8 mouse cellular contexts compared by ENCODE assay signal in the genomic region with DNA sequence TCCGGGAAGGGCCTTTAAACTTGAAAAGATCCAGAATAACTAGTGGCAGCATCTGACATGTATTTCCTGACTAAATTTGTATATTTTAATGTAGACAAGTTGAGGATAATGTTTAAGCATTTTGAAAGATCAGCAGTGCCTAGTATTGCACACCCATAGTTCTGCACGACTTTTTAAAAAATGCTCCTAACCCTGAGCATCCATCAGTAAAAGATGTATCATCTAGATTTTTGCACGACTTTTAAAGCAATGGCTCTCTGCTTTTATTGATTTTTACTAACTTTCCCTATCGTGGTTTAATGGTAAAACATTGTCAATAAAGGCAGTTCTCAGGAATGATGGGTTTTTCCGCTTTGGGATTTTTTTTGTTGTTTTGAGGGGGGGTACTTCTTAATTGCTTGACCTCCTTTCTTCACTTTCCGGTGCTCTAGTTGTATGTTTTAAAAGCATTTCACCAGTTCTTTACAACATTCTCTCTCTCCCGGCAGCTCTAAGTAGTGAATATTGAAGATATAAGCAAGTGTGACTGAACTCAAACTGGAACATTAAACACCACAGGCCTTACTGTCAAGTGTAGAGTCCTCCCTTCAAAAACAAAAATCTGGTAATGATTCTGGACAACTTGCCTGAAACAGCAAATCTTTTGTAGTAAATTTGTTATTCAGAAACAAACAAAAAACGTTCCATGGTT. TPM values are rescaled to one million over a fixed set of nuclear protein-coding genes. Genes with fewer than 3 reads are reported as not detected.
DNase-seq lines count a peak whose midpoint lies in the region; ATAC-seq and TF ChIP-seq lines count a peak whose summit lies in the region.

No protein-coding gene starts in this region.

- H3K27ac ChIP-seq in heart, adult 2 months: peak overlapping the region; percentile 91
- H3K27ac ChIP-seq in forebrain, embryonic 14.5 days (ENCODE audit: low read depth, low read length): peak overlapping the region; percentile 89
- H3K27ac ChIP-seq in liver, embryonic 14.5 days: peak overlapping the region; percentile 76

- H3K27me3 ChIP-seq in heart, adult 2 months (ENCODE audit: control insufficient read depth, insufficient read depth, low read length): no peaks in the 10 kb centered on the region
- H3K27me3 ChIP-seq in C2C12 (ENCODE audit: control insufficient read depth, insufficient read depth, insufficient read length): no peaks in the 10 kb centered on the region
- no peaks in the 10 kb centered on the region for H3K27me3 ChIP-seq in forebrain, embryonic 14.5 days (replicated peaks; ENCODE audit: control insufficient read depth, insufficient read depth, low read length)
- H3K27me3 ChIP-seq in liver, embryonic 14.5 days (ENCODE audit: control insufficient read depth, insufficient read depth, low read length): no peaks in the 10 kb centered on the region

- peak overlapping the region; percentile 57 for H3K4me2 ChIP-seq in forebrain, embryonic 14.5 days (ENCODE audit: low read length)
- H3K4me2 ChIP-seq in liver, embryonic 14.5 days (ENCODE audit: low read depth): peak overlapping the region; percentile 78

- peak overlapping the region; percentile 12 for H3ac ChIP-seq in C2C12 (ENCODE audit: control insufficient read depth, insufficient read length, low read depth)

- peak overlapping the region; percentile 84 for H3K4me3 ChIP-seq in heart, adult 2 months
- peak overlapping the region; percentile 25 for H3K4me3 ChIP-seq in C2C12 (ENCODE audit: insufficient read depth, poor library complexity, severe bottlenecking)
- H3K4me3 ChIP-seq in forebrain, embryonic 14.5 days (ENCODE audit: low read depth, low read length): peak overlapping the region; percentile 39
- peak overlapping the region; percentile 62 to 74 for H3K4me3 ChIP-seq in liver, embryonic 14.5 days (ENCODE audit: insufficient read depth in 1 of 2, low read depth in 2 of 2, low read length in 2 of 2)

- TF ChIP-seq EP300 in heart, adult 2 months (IDR thresholded peaks at IDR 0.05; ENCODE audit: insufficient read depth, low read depth, low read length): no peak
- no peak for TF ChIP-seq EP300 in liver, embryonic 14.5 days (IDR thresholded peaks at IDR 0.05; ENCODE audit: low read depth)

- H3K79me3 ChIP-seq in C2C12 (ENCODE audit: low read depth): peaks cover 60% of the 10 kb centered on the region

- no peak for DNase-seq in heart, adult 2 months
- no peak for DNase-seq in heart, postnatal 10 days
- DNase-seq in forebrain, embryonic 14.5 days (ENCODE audit: low spot score): no peak
- no peak for DNase-seq in liver, embryonic 14.5 days (ENCODE audit: low read depth in 3 of 3, low spot score in 3 of 3)
- no peak for DNase-seq in thymus, postnatal 36 days
- no peak for DNase-seq in thymus, postnatal 14 days
- DNase-seq in left cerebral cortex, postnatal 10 days (ENCODE audit: extremely low spot score in 1 of 2, low spot score in 2 of 2): no peak

- no peak overlapping the region for H3K9ac ChIP-seq in heart, adult 2 months (ENCODE audit: low read depth, low read length)
- peak overlapping the region; percentile 59 for H3K9ac ChIP-seq in forebrain, embryonic 14.5 days (ENCODE audit: low read length)
- peak overlapping the region; percentile 82 for H3K9ac ChIP-seq in liver, embryonic 14.5 days (replicated peaks)

- H3K36me3 ChIP-seq in heart, adult 2 months (ENCODE audit: control insufficient read depth, insufficient read depth, low read length): no peaks in the 10 kb centered on the region
- H3K36me3 ChIP-seq in C2C12 (ENCODE audit: control insufficient read depth, insufficient read depth): peaks cover 23% of the 10 kb centered on the region
- H3K36me3 ChIP-seq in forebrain, embryonic 14.5 days (ENCODE audit: control insufficient read depth, insufficient read depth, low read length): peaks cover 13% of the 10 kb centered on the region; the same call in 1 of the 2 replicates
- H3K36me3 ChIP-seq in liver, embryonic 14.5 days (replicated peaks; ENCODE audit: control insufficient read depth, insufficient read depth, low read depth): peaks cover 8% of the 10 kb centered on the region

- no peak for ATAC-seq in forebrain, embryonic 14.5 days
- ATAC-seq in liver, embryonic 14.5 days (ENCODE audit: insufficient read depth): no peak

- TF ChIP-seq POLR2A in heart, adult 2 months (IDR thresholded peaks at IDR 0.05; ENCODE audit: insufficient read depth, low read depth, low read length): no peak

- TF ChIP-seq CTCF in heart, adult 2 months (IDR thresholded peaks at IDR 0.05): no peak
- TF ChIP-seq CTCF in C2C12 (IDR thresholded peaks at IDR 0.05; ENCODE audit: control insufficient read depth, insufficient read depth, insufficient read length): no peak
- no peak for TF ChIP-seq CTCF in liver, embryonic 14.5 days (IDR thresholded peaks at IDR 0.05; ENCODE audit: low read depth)

- no peaks in the 10 kb centered on the region for H3K9me3 ChIP-seq in forebrain, embryonic 14.5 days (replicated peaks; ENCODE audit: control insufficient read depth, low read length)
- no peaks in the 10 kb centered on the region for H3K9me3 ChIP-seq in liver, embryonic 14.5 days (ENCODE audit: control insufficient read depth, low read length)

- H3K79me2 ChIP-seq in heart, adult 2 months (replicated peaks; ENCODE audit: control insufficient read depth, insufficient read depth, low read length): no peaks in the 10 kb centered on the region
- H3K79me2 ChIP-seq in C2C12 (ENCODE audit: control insufficient read depth, insufficient read depth): peaks cover 80% of the 10 kb centered on the region

- H3K4me1 ChIP-seq in heart, adult 2 months (ENCODE audit: control insufficient read depth, insufficient read depth, low read length): no peaks in the 10 kb centered on the region; the same call in 1 of the 2 replicates
- no peaks in the 10 kb centered on the region; the same call in 1 of the 2 replicates for H3K4me1 ChIP-seq in forebrain, embryonic 14.5 days (ENCODE audit: control insufficient read depth, insufficient read depth, low read length)
- peaks cover 0 to 6% of the 10 kb centered on the region in 2 experiments; a peak in 1 of 4 replicates for H3K4me1 ChIP-seq in liver, embryonic 14.5 days (replicated peaks; ENCODE audit: control insufficient read depth in 2 of 2, insufficient read depth in 2 of 2, low read length in 1 of 2)

- intact Hi-C loops in heart, adult 2 months (cut with DNase I): no loop called here
- intact Hi-C loops in heart, postnatal 10 days (cut with DNase I): no loop called here
- intact Hi-C loops in left cerebral cortex, postnatal 10 days (cut with DNase I): loop anchor here (2.0 kb wide), 1 partner anchor 53 kb away; no protein-coding TSS in a partner anchor

- 31% methylated on average over 8 of the region's 8 CpGs for whole genome bisulfite sequencing in heart, adult 2 months
- 28% methylated on average over 8 of the region's 8 CpGs for WGBS in forebrain, embryonic 14.5 days
- 25% methylated on average over 8 of the region's 8 CpGs for WGBS in liver, embryonic 14.5 days (ENCODE audit: insufficient replicate concordance)

TF ChIP-seq in C2C12, 6 proteins besides CTCF, POLR2A, EP300 and RAD21:
- TF ChIP-seq MYOG (IDR thresholded peaks at IDR 0.05; ENCODE audit: control insufficient read depth, extremely low read depth, insufficient read length) (no peak), USF1 (IDR thresholded peaks at IDR 0.05; ENCODE audit: low read depth) (no peak), FOSL1 (IDR thresholded peaks at IDR 0.05; ENCODE audit: insufficient read depth, low read length, poor library complexity, severe bottlenecking) (no peak), MYOD1 (IDR thresholded peaks at IDR 0.05; ENCODE audit: control insufficient read depth, insufficient read length, low read depth) (no peak)

RNA-seq across cellular contexts. Expression of a gene that starts 12.8 kb away (rescaled TPM):
- not detected for total RNA-seq in heart, adult 2 months (2021)
- not detected in 2 replicates for polyA plus RNA-seq in heart, adult 2 months (2012; rRNA removed)
- total RNA-seq in heart, postnatal 10 days (2021): not detected
- not detected for polyA plus RNA-seq in C2C12 (2012; fragmentation: generic; extraction: Trizol)
- not detected in 2 replicates for polyA plus RNA-seq in forebrain, embryonic 14.5 days (2014; fragmentation: Nextera tagmentation; extraction: Ambion mirVana)
- not detected in 2 replicates for polyA plus RNA-seq in liver, embryonic 14.5 days (2012; rRNA removed)
- polyA plus RNA-seq in liver, embryonic 14.5 days (2014; fragmentation: Nextera tagmentation; extraction: Ambion mirVana): not detected in 2 replicates
- not detected for total RNA-seq in left cerebral cortex, postnatal 10 days (2021)

Comparison
In these comparisons a context has a peak if more than half of its experiments do, and no peak if none do; other contexts are left out.
1. H3K4me3 ChIP-seq: peak in every context shown above with its lines; median percentile 84 in heart, adult 2 months; 68 in liver, embryonic 14.5 days; 39 in forebrain, embryonic 14.5 days; 25 in C2C12.